Mouse (Mus musculus) liver, embryonic 15.5 days (tissue): ENCODE results near the gene Pcyt1a. TPM values are rescaled to one million over a fixed set of nuclear protein-coding genes. Genes with fewer than 3 reads are reported as not detected.
"Not testable (repeated sequence)": the region's sequence is repeated elsewhere in the genome, so short reads cannot be mapped to it uniquely, and the experiment has no call there.

Source experiments
- ATAC-seq: fragments of 200-750 bp; cut with Nextera tagmentation; 2 replicates; pipeline ENCODE4 v1.8.0; 2017; ENCODE audit warnings: moderate number of reproducible peaks, mild to moderate bottlenecking, moderate library complexity; ENCODE audit not compliant: insufficient read depth
- H3K27ac ChIP-seq: fragments of 300-500 bp; sonication (generic); replicated peaks from 2 replicates; pipeline ENCODE4 v1.5.1; 2015; ENCODE audit warnings: mild to moderate bottlenecking, inconsistent platforms
- H3K27me3 ChIP-seq: fragments of 300-500 bp; sonication (generic); 2 replicates; pipeline ENCODE4 v1.6.1; 2015; ENCODE audit warnings: mild to moderate bottlenecking, inconsistent platforms
- H3K36me3 ChIP-seq: fragments of 300-500 bp; sonication (generic); replicated peaks from 2 replicates; pipeline ENCODE4 v1.6.1; 2015; ENCODE audit warnings: moderate library complexity, mild to moderate bottlenecking, inconsistent platforms
- H3K4me1 ChIP-seq: fragments of 300-500 bp; sonication (generic); replicated peaks from 2 replicates; pipeline ENCODE4 v1.6.1; 2015; ENCODE audit warnings: inconsistent platforms
- H3K4me2 ChIP-seq: fragments of 300-500 bp; sonication (generic); 2 replicates; pipeline ENCODE4 v1.6.1; 2015; ENCODE audit warnings: moderate library complexity, mild to moderate bottlenecking, inconsistent platforms
- H3K4me3 ChIP-seq: fragments of 300-500 bp; sonication (generic); replicated peaks from 2 replicates; pipeline ENCODE4 v1.5.1; 2015; ENCODE audit warnings: mild to moderate bottlenecking, inconsistent platforms
- H3K9ac ChIP-seq: fragments of 300-500 bp; sonication (generic); 2 replicates; pipeline ENCODE4 v1.6.1; 2015; ENCODE audit warnings: moderate library complexity, mild to moderate bottlenecking, inconsistent platforms
- H3K9me3 ChIP-seq: fragments of 300-500 bp; sonication (generic); replicated peaks from 2 replicates; pipeline ENCODE4 v1.6.1; 2016; ENCODE audit warnings: inconsistent platforms
- WGBS: fragments of 180-500 bp; shearing (Covaris S2); methylation state at CpG from one replicate; pipeline ENCODE4 v1.1.7; 2015; ENCODE audit warnings: mixed read lengths; ENCODE audit not compliant: insufficient replicate concordance; 5-methylcytosine and 5-hydroxymethylcytosine counted together
- polyA plus RNA-seq: library from polyadenylated mRNA; unstranded; fragments of >200 nt; fragmentation: Nextera tagmentation; extraction: Ambion mirVana; gene quantifications from 2 replicates; pipeline ENCODE4 v1.2.1, GENCODE M21; 2015

Gene Pcyt1a
- polyA plus RNA-seq, 1 experiment from 2014 or later, result 38.3 TPM

GRCm38 (mm10) chr16:32434066-32434465 lies 3.3 kb downstream of the Pcyt1a start:
- ATAC-seq, result no peak
- H3K9ac ChIP-seq, result 0 out of 2 replicates have a peak overlapping the region, but pooled peaks have one; percentile 39
- peak overlapping the region; percentile 45 for H3K27ac ChIP-seq

GRCm38 (mm10) chr16:32434691-32435090 lies 4.0 kb downstream of the Pcyt1a start:
- Histone ChIP-seq H3K4me2 (no peak overlapping the region), H3K27me3 (no peaks in the 10 kb centered on the region), H3K36me3 (peaks cover 26% of the 10 kb centered on the region), H3K4me1 (peaks cover 56% of the 10 kb centered on the region), H3K27ac (peak overlapping the region; percentile 45; the same call in 1 of the 2 replicates), H3K9me3 (no peaks in the 10 kb centered on the region), H3K4me3 (no peak overlapping the region), H3K9ac (no peak overlapping the region)
- ATAC-seq, result no peak

More at GRCm38 (mm10) chr16:32434066-32434465, 3.3 kb downstream of the Pcyt1a start:
- Histone ChIP-seq H3K4me2 (peak overlapping the region; percentile 78), H3K4me1 (peaks cover 62% of the 10 kb centered on the region), H3K27me3 (no peaks in the 10 kb centered on the region), H3K4me3 (no peak overlapping the region), H3K9me3 (no peaks in the 10 kb centered on the region), H3K36me3 (peaks cover 20% of the 10 kb centered on the region)
- WGBS, result 9% methylated on average over 6 of the region's 6 CpGs

GRCm38 (mm10) chr16:32436657-32437056 lies 5.9 kb downstream of the Pcyt1a start:
- 43% methylated on average over 1 of the region's 1 CpGs for whole genome bisulfite sequencing

GRCm38 (mm10) chr16:32437266-32437665 lies 6.5 kb downstream of the Pcyt1a start:
- H3K36me3 ChIP-seq, result peaks cover 47% of the 10 kb centered on the region
- WGBS, result 85% methylated on average over 1 of the region's 1 CpGs
- H3K9me3 ChIP-seq, result no peaks in the 10 kb centered on the region
- peaks cover 57% of the 10 kb centered on the region for H3K4me1 ChIP-seq
- H3K27ac ChIP-seq, result peak overlapping the region; percentile 10; the same call in 1 of the 2 replicates
- no peak overlapping the region for H3K4me2 ChIP-seq
- no peak overlapping the region for H3K4me3 ChIP-seq
- no peak overlapping the region for H3K9ac ChIP-seq
- no peak for ATAC-seq
- H3K27me3 ChIP-seq, result no peaks in the 10 kb centered on the region

More at GRCm38 (mm10) chr16:32436657-32437056, 5.9 kb downstream of the Pcyt1a start:
- Histone ChIP-seq H3K27me3 (no peaks in the 10 kb centered on the region), H3K27ac (no peak overlapping the region), H3K36me3 (peaks cover 46% of the 10 kb centered on the region), H3K4me3 (no peak overlapping the region), H3K4me2 (no peak overlapping the region), H3K9ac (no peak overlapping the region), H3K4me1 (peaks cover 60% of the 10 kb centered on the region), H3K9me3 (no peaks in the 10 kb centered on the region)
- no peak for ATAC-seq

- H3K27ac ChIP-seq, result 0 out of 2 replicates have a peak overlapping the region, but pooled peaks have one; percentile 2
- no peaks in the 10 kb centered on the region for H3K9me3 ChIP-seq
- no peak overlapping the region for H3K4me2 ChIP-seq
- H3K36me3 ChIP-seq, result peaks cover 41% of the 10 kb centered on the region
- no peaks in the 10 kb centered on the region for H3K27me3 ChIP-seq
- peaks cover 60% of the 10 kb centered on the region for H3K4me1 ChIP-seq
- WGBS, result 80% methylated on average over 3 of the region's 3 CpGs
- no peak overlapping the region for H3K9ac ChIP-seq
- no peak overlapping the region for H3K4me3 ChIP-seq
- 0 out of 2 replicates have a peak, but pooled peaks have one; percentile 7 for ATAC-seq
Measured at GRCm38 (mm10) chr16:32441432-32441831, 10.7 kb downstream of the Pcyt1a start.

- Histone ChIP-seq H3K27ac (peak overlapping the region; percentile 35), H3K4me1 (peaks cover 77% of the 10 kb centered on the region), H3K36me3 (peaks cover 25% of the 10 kb centered on the region)
- WGBS, result 26% methylated on average over 3 of the region's 3 CpGs
- H3K9ac ChIP-seq, H3K4me3 ChIP-seq, ATAC-seq, H3K27me3 ChIP-seq, H3K4me2 ChIP-seq, H3K9me3 ChIP-seq: not testable (repeated sequence)
Measured at GRCm38 (mm10) chr16:32444615-32445014, 13.9 kb downstream of the Pcyt1a start.

GRCm38 (mm10) chr16:32445558-32445957 lies 14.8 kb downstream of the Pcyt1a start:
- Histone ChIP-seq H3K4me1 (peaks cover 86% of the 10 kb centered on the region), H3K27ac (peak overlapping the region; percentile 35)
- WGBS, result 82% methylated on average over 1 of the region's 1 CpGs

GRCm38 (mm10) chr16:32446563-32447138 lies 15.9 kb downstream of the Pcyt1a start:
- Histone ChIP-seq H3K27ac (0 out of 2 replicates have a peak overlapping the region, but pooled peaks have one; percentile 29), H3K4me3 (no peak overlapping the region), H3K27me3 (no peaks in the 10 kb centered on the region), H3K36me3 (peaks cover 9% of the 10 kb centered on the region), H3K9ac (no peak overlapping the region), H3K9me3 (no peaks in the 10 kb centered on the region), H3K4me2 (no peak overlapping the region), H3K4me1 (peaks cover 90% of the 10 kb centered on the region)
- 57% methylated on average over 2 of the region's 2 CpGs for WGBS
- ATAC-seq, result no peak

More at GRCm38 (mm10) chr16:32445558-32445957, 14.8 kb downstream of the Pcyt1a start:
- H3K4me2 ChIP-seq, result no peak overlapping the region
- H3K9me3 ChIP-seq, result no peaks in the 10 kb centered on the region
- peaks cover 16% of the 10 kb centered on the region for H3K36me3 ChIP-seq
- no peaks in the 10 kb centered on the region for H3K27me3 ChIP-seq
- no peak overlapping the region for H3K9ac ChIP-seq
- ATAC-seq, result no peak
- no peak overlapping the region for H3K4me3 ChIP-seq

- 31% methylated on average over 3 of the region's 3 CpGs for WGBS
- H3K4me1 ChIP-seq, result peaks cover 80% of the 10 kb centered on the region
- ATAC-seq, result peak; percentile 94
- H3K9me3 ChIP-seq, result no peaks in the 10 kb centered on the region
- peak overlapping the region; percentile 37 for H3K4me3 ChIP-seq
- H3K4me2 ChIP-seq, result peak overlapping the region; percentile 74
- peak overlapping the region; percentile 92 for H3K27ac ChIP-seq
- peak overlapping the region; percentile 51; the same call in 1 of the 2 replicates for H3K9ac ChIP-seq
- peaks cover 32% of the 10 kb centered on the region for H3K36me3 ChIP-seq
- H3K27me3 ChIP-seq, result no peaks in the 10 kb centered on the region
Measured at GRCm38 (mm10) chr16:32449665-32450064, 18.9 kb downstream of the Pcyt1a start.

- peak; percentile 63 for ATAC-seq
- Histone ChIP-seq H3K36me3 (peaks cover 36% of the 10 kb centered on the region), H3K4me2 (peak overlapping the region; percentile 74), H3K27me3 (no peaks in the 10 kb centered on the region), H3K27ac (peak overlapping the region; percentile 92), H3K4me3 (peak overlapping the region; percentile 37), H3K9me3 (no peaks in the 10 kb centered on the region), H3K9ac (peak overlapping the region; percentile 32; the same call in 1 of the 2 replicates), H3K4me1 (peaks cover 77% of the 10 kb centered on the region)
- WGBS, result 73% methylated on average over 2 of the region's 2 CpGs
Measured at GRCm38 (mm10) chr16:32450133-32450532, 19.4 kb downstream of the Pcyt1a start.

- no peaks in the 10 kb centered on the region for H3K27me3 ChIP-seq
- no peak overlapping the region for H3K4me2 ChIP-seq
- peak; percentile 40 for ATAC-seq
- peaks cover 72% of the 10 kb centered on the region for H3K4me1 ChIP-seq
- H3K4me3 ChIP-seq, result no peak overlapping the region
- 85% methylated on average over 8 of the region's 8 CpGs for WGBS
- H3K9ac ChIP-seq, result no peak overlapping the region
- no peaks in the 10 kb centered on the region for H3K9me3 ChIP-seq
- peak overlapping the region; percentile 92 for H3K27ac ChIP-seq
- peaks cover 59% of the 10 kb centered on the region for H3K36me3 ChIP-seq
Measured at GRCm38 (mm10) chr16:32453102-32453501, 22.4 kb downstream of the Pcyt1a start.
